Mouse (Mus musculus) myocyte (in vitro differentiated cells): ENCODE measurements at regions not wholly inside any gene's neighbourhood (a gene's known extent, or its start where the extent isn't known, plus 50 kb on each side); places are given as distances from the start of the nearest gene placed in this dataset.

Experiments used
- CEBPB ChIP-seq: IDR thresholded peaks from 2 replicates; pipeline ENCODE4 v1.6.1; 2011; ENCODE audit warnings: mild to moderate bottlenecking, moderate library complexity; ENCODE audit not compliant: poor library complexity, insufficient read depth, severe bottlenecking
- E2F4 ChIP-seq: IDR thresholded peaks from one replicate; pipeline ENCODE4 v1.6.1; 2011; ENCODE audit warnings: mild to moderate bottlenecking, control low read depth, moderate library complexity; ENCODE audit not compliant: insufficient read depth
- MAX ChIP-seq: IDR thresholded peaks from one replicate; pipeline ENCODE4 v1.6.1; 2011; ENCODE audit warnings: low read depth, mild to moderate bottlenecking, control low read depth
- MYOD1 ChIP-seq, 3 experiments: IDR thresholded peaks; one replicate each; pipeline ENCODE4 v1.6.1; 2011; ENCODE audit warnings: control low read depth in 2 of 3, low read depth in 2 of 3, mild to moderate bottlenecking in 2 of 3, moderate library complexity in 1 of 3; ENCODE audit not compliant: insufficient read length in 2 of 3, control insufficient read depth in 1 of 3
- MYOG ChIP-seq, 3 experiments: IDR thresholded peaks; one replicate each; pipeline ENCODE4 v1.6.1; 2011; ENCODE audit warnings: control low read depth in 2 of 3, low read depth in 2 of 3, mild to moderate bottlenecking in 2 of 3; ENCODE audit not compliant: insufficient read length in 2 of 3, control insufficient read depth in 1 of 3, insufficient read depth in 1 of 3
- POLR2A ChIP-seq: IDR thresholded peaks from one replicate; pipeline ENCODE4 v1.6.1; 2011; ENCODE audit warnings: low read depth, mild to moderate bottlenecking, control low read depth, moderate library complexity; ENCODE audit not compliant: insufficient read length
- POLR2AphosphoS2 ChIP-seq: IDR thresholded peaks from one replicate; pipeline ENCODE4 v1.6.1; 2011; ENCODE audit warnings: low read depth, control low read depth; ENCODE audit not compliant: insufficient read length
- REST ChIP-seq: IDR thresholded peaks from one replicate; pipeline ENCODE4 v1.6.1; 2011; ENCODE audit warnings: mild to moderate bottlenecking, control low read depth, moderate library complexity; ENCODE audit not compliant: insufficient read depth, insufficient read length
- SRF ChIP-seq: IDR thresholded peaks from one replicate; pipeline ENCODE4 v1.6.1; 2011; ENCODE audit warnings: low read depth; ENCODE audit not compliant: control insufficient read depth, insufficient read length
- TCF12 ChIP-seq: IDR thresholded peaks from one replicate; pipeline ENCODE4 v1.6.1; 2011; ENCODE audit warnings: mild to moderate bottlenecking, control low read depth; ENCODE audit not compliant: poor library complexity, insufficient read depth, severe bottlenecking
- TCF3 ChIP-seq: IDR thresholded peaks from one replicate; pipeline ENCODE4 v1.6.1; 2011; ENCODE audit warnings: low read depth, control low read depth; ENCODE audit not compliant: insufficient read length
- USF1 ChIP-seq: IDR thresholded peaks from one replicate; pipeline ENCODE4 v1.6.1; 2011; ENCODE audit warnings: low read depth, mild to moderate bottlenecking, control low read depth, moderate library complexity

GRCm38 (mm10) chr13:99642811-99643210 lies 126.5 kb upstream of the Map1b start:
- TF ChIP-seq MAX (no peak), POLR2A (no peak), REST (no peak), E2F4 (no peak), TCF12 (no peak), USF1 (no peak), CEBPB (no peak), SRF (no peak), TCF3 (no peak), MYOD1 (IDR thresholded peaks at IDR 0.05; ENCODE audit: control insufficient read depth in 1 of 3, insufficient read length in 2 of 3, low read depth in 2 of 3) (no peak), MYOG (IDR thresholded peaks at IDR 0.05; ENCODE audit: control insufficient read depth in 1 of 3, insufficient read depth in 1 of 3, insufficient read length in 2 of 3, low read depth in 2 of 3) (no peak), POLR2AphosphoS2 (no peak)
